Mouse (Mus musculus) cortical plate, adult 2 months (tissue): Measurements from ENCODE around the gene Sult6b2.
A peak's percentile ranks its signal among the peaks of the same experiment; 100 is the strongest.

Experiments
- CTCF ChIP-seq: fragments of 200-500 bp; IDR thresholded peaks from 2 replicates; pipeline ENCODE4 v1.5.1; 2011; ENCODE audit warnings: mild to moderate bottlenecking, control low read depth, low read length; ENCODE audit not compliant: insufficient read depth; ENCODE audit errors: extremely low read depth
- POLR2A ChIP-seq: fragments of 200-500 bp; IDR thresholded peaks from 2 replicates; pipeline ENCODE4 v1.6.1; 2011; ENCODE audit warnings: mild to moderate bottlenecking, low read length, control low read depth; ENCODE audit not compliant: insufficient read depth; ENCODE audit errors: extremely low read depth

- peak; percentile 51; the same call in 1 of the 2 replicates for TF ChIP-seq POLR2A
- no peak for TF ChIP-seq CTCF
Observed at GRCm38 (mm10) chr6:142756507-142757333, 47.6 kb downstream of the Sult6b2 start, which contains the start of gene Cmas.
